ENCODE assay signal across 18 mouse cellular contexts in genomic region chr7:114700871-114701270, GRCm38 (mm10). TPM values are rescaled to one million over a fixed set of nuclear protein-coding genes. Genes with fewer than 3 reads are reported as not detected.
"Had no signal": no experiment of that assay in that cellular context is flagged by ENCODE, and none has a peak within 500 bp of the region (broad histone marks: within the 10 kb centered on the region; RNA-seq: fewer than 3 reads in every experiment).

No protein-coding gene starts in this region.

- H3K4me2 ChIP-seq: intestine, embryonic 15.5 days; kidney, embryonic 15.5 days; liver, embryonic 11.5 days; liver, embryonic 15.5 days; stomach, embryonic 15.5 days had no signal

- H3K36me3 ChIP-seq: intestine, embryonic 15.5 days; kidney, embryonic 15.5 days; liver, embryonic 15.5 days; stomach, embryonic 15.5 days had no signal

- DNase-seq: kidney, adult 18-20 months; kidney, postnatal 25 days; lung, adult 2 months; lung, postnatal 10 days; midbrain, embryonic 14.5 days; right cerebral cortex, postnatal 14 days; thymus, postnatal 14 days had no signal

- ATAC-seq: intestine, embryonic 15.5 days had no signal

- H3K27ac ChIP-seq: intestine, embryonic 15.5 days; kidney, embryonic 15.5 days; left cerebral cortex, adult 2 months; liver, embryonic 15.5 days; macrophage; stomach, embryonic 15.5 days had no signal

- H3K9me3 ChIP-seq: intestine, embryonic 15.5 days; kidney, embryonic 15.5 days; liver, embryonic 15.5 days; stomach, embryonic 15.5 days had no signal

- H3K27me3 ChIP-seq: intestine, embryonic 15.5 days; kidney, embryonic 15.5 days; liver, embryonic 15.5 days; stomach, embryonic 15.5 days had no signal

- H3K4me1 ChIP-seq: intestine, embryonic 15.5 days; kidney, embryonic 15.5 days; liver, embryonic 15.5 days; stomach, embryonic 15.5 days had no signal

- H3K4me3 ChIP-seq: intestine, embryonic 15.5 days; kidney, embryonic 15.5 days; left cerebral cortex, adult 2 months; liver, embryonic 15.5 days; myocyte; stomach, embryonic 15.5 days had no signal

- H3K9ac ChIP-seq: intestine, embryonic 15.5 days; kidney, embryonic 15.5 days; liver, embryonic 15.5 days; stomach, embryonic 15.5 days had no signal

RNA-seq across cellular contexts. Expression of gene Calcb, which starts 17.6 kb away (rescaled TPM):
- polyA plus RNA-seq: limb, embryonic 11.5 days; liver, embryonic 11.5 days; liver, embryonic 15.5 days; macrophage; midbrain, embryonic 14.5 days; spleen, adult 2 months; testis, adult 2 months had no signal

RNA-seq across cellular contexts. Expression of gene Insc, which starts 42.6 kb away (rescaled TPM):
- polyA plus RNA-seq: macrophage had no signal
